Mouse (Mus musculus) MEL (cell line): Measurements from ENCODE around the gene Hk3.

ENCODE experiments used
- BHLHE40 ChIP-seq: IDR thresholded peaks from 2 replicates; pipeline ENCODE4 v1.6.1; 2012; ENCODE audit warnings: low read depth, mild to moderate bottlenecking, inconsistent platforms, low read length, improper control_type of control experiment, borderline replicate concordance
- CHD1 ChIP-seq: IDR thresholded peaks from 2 replicates; pipeline ENCODE4 v1.6.1; 2012; ENCODE audit warnings: low read depth, mild to moderate bottlenecking, inconsistent platforms, low read length, improper control_type of control experiment
- CHD2 ChIP-seq: IDR thresholded peaks from 2 replicates; pipeline ENCODE4 v1.6.1; 2011; ENCODE audit warnings: low read length, improper control_type of control experiment
- CTCF ChIP-seq, 3 experiments: IDR thresholded peaks in 2 of 3; conservative IDR thresholded peaks in 1 of 3; 2 replicates each; pipeline ENCODE4 v1.5.1; 2011 to 2012; ENCODE audit warnings: low read length in 3 of 3, low read depth in 2 of 3, mild to moderate bottlenecking in 2 of 3, improper control_type of control experiment in 1 of 3, inconsistent platforms in 1 of 3, mixed read lengths in 1 of 3, moderate library complexity in 1 of 3; ENCODE audit not compliant: control insufficient read depth in 1 of 3, insufficient read depth in 1 of 3, poor library complexity in 1 of 3, severe bottlenecking in 1 of 3
- EP300 ChIP-seq, 2 experiments: IDR thresholded peaks; 2 replicates each; pipeline ENCODE4 v1.6.1; 2011; ENCODE audit warnings: improper control_type of control experiment in 2 of 2, low read length in 2 of 2, low read depth in 1 of 2, mild to moderate bottlenecking in 1 of 2
- ETS1 ChIP-seq: IDR thresholded peaks from 2 replicates; pipeline ENCODE4 v1.6.1; 2012; ENCODE audit warnings: low read depth, mild to moderate bottlenecking, inconsistent platforms, low read length, improper control_type of control experiment, moderate library complexity
- GABPA ChIP-seq: IDR thresholded peaks from 2 replicates; pipeline ENCODE4 v1.6.1; 2012; ENCODE audit warnings: low read depth, mild to moderate bottlenecking, inconsistent platforms, low read length, improper control_type of control experiment, moderate library complexity
- JUND ChIP-seq: IDR thresholded peaks from 2 replicates; pipeline ENCODE4 v1.6.1; 2011; ENCODE audit warnings: low read depth, mild to moderate bottlenecking, improper control_type of control experiment, low read length
- MAFK ChIP-seq: IDR thresholded peaks from 2 replicates; pipeline ENCODE4 v1.6.1; 2011; ENCODE audit warnings: low read depth, mild to moderate bottlenecking, low read length, improper control_type of control experiment, borderline replicate concordance
- NRF1 ChIP-seq: IDR thresholded peaks from 2 replicates; pipeline ENCODE4 v1.6.1; 2014; ENCODE audit warnings: low read depth, mild to moderate bottlenecking, inconsistent platforms, low read length, improper control_type of control experiment, moderate library complexity; ENCODE audit not compliant: poor library complexity, insufficient read depth, severe bottlenecking
- POLR2A ChIP-seq, 2 experiments: IDR thresholded peaks; 2 replicates each; pipeline ENCODE4 v1.6.1; 2011 to 2012; ENCODE audit warnings: low read length in 2 of 2, mild to moderate bottlenecking in 2 of 2, control low read depth in 1 of 2, improper control_type of control experiment in 1 of 2, low read depth in 1 of 2, moderate library complexity in 1 of 2; ENCODE audit not compliant: control insufficient read depth in 1 of 2, insufficient read depth in 1 of 2, poor library complexity in 1 of 2
- SMC3 ChIP-seq: IDR thresholded peaks from 2 replicates; pipeline ENCODE4 v1.6.1; 2011; ENCODE audit warnings: low read depth, low read length, improper control_type of control experiment
- TCF12 ChIP-seq: IDR thresholded peaks from 2 replicates; pipeline ENCODE4 v1.6.1; 2014; ENCODE audit warnings: low read depth, mild to moderate bottlenecking, inconsistent platforms, low read length, improper control_type of control experiment, moderate library complexity
- USF1 ChIP-seq: IDR thresholded peaks from 2 replicates; pipeline ENCODE4 v1.6.1; 2014; ENCODE audit warnings: low read depth, mild to moderate bottlenecking, inconsistent platforms, low read length, improper control_type of control experiment, moderate library complexity

DNA sequence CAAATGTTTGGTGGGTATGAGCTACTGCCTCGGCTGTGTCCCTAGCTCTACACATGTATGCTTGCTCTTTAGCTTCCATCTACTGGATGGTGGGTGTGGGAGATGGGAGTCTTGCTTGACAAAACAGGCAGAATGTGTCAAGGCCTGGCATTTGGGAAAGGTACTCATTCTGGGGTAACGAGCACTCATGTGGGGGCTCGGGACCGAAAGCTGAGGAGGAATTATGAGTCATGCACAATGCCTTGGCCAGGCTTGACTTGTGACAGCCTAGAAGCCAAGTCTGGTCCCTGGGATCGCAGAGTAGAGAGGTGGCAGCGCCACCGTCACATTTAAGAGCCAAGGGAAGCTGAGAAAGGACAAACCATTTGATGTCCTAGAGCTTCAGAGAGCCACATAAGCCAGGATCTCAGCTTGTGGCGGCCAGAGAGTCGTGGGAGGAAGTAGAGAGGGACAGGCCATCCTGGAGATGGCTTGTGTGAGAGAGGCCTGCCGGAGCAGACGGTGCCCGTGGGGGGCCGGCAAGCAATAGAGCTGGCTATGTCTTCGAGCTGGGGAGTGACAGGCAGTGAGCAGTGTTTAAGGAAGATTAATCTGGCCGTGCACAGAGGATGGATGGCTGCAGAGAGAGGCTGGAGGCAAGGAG, 62.0 kb downstream of the Hk3 start:
- TF ChIP-seq EP300 (IDR thresholded peaks at IDR 0.05; ENCODE audit: low read depth in 1 of 2, low read length in 2 of 2) (no peak), USF1 (no peak), POLR2A (IDR thresholded peaks at IDR 0.05; ENCODE audit: control insufficient read depth in 1 of 2, insufficient read depth in 1 of 2, low read depth in 1 of 2, low read length in 2 of 2, poor library complexity in 1 of 2) (no peak), CTCF (IDR thresholded peaks at IDR 0.05 in 2 of 3, conservative IDR thresholded peaks at IDR 0.05 in 1 of 3; ENCODE audit: control insufficient read depth in 1 of 3, insufficient read depth in 1 of 3, low read depth in 2 of 3, low read length in 3 of 3, poor library complexity in 1 of 3, severe bottlenecking in 1 of 3) (no peak), GABPA (no peak), SMC3 (no peak), TCF12 (no peak), CHD1 (no peak), MAFK (no peak), JUND (no peak), NRF1 (no peak), BHLHE40 (no peak), CHD2 (no peak), ETS1 (no peak)
